Mouse (Mus musculus) left cerebral cortex, adult 18-20 months (tissue): ENCODE measurements around the gene Dnaja4. TPM values are rescaled to one million over a fixed set of nuclear protein-coding genes. Genes with fewer than 3 reads are reported as not detected.
"Not testable (repeated sequence)": the region's sequence is repeated elsewhere in the genome, so short reads cannot be mapped to it uniquely, and the experiment has no call there.

ENCODE experiments used
- DNase-seq, 2 experiments: peaks; one replicate each; pipeline ENCODE4 v3.0.0; 2021 to 2022; ENCODE audit warnings: low spot score in 2 of 2, mixed read lengths in 1 of 2
- long read RNA-seq, 2 experiments: library from polyadenylated mRNA; stranded (forward); transcript quantifications; one replicate each; pipeline ENCODE4 v2.0.0; 2021
- total RNA-seq, 2 experiments: library from RNA; stranded (reverse); gene quantifications; 2 replicates each; pipeline ENCODE4 v1.2.3; 2021

The Dnaja4 gene
- total RNA-seq = 10 to 100 TPM; 49.6 to 51.2 TPM
- long read RNA-seq, experiment 1, transcript Dnaja4-201 (7 exons, 3,003 nt) = major isoform, 105 of 120 reads
- long read RNA-seq, experiment 1, partial matches to known transcripts = 2 of 120 reads
- long read RNA-seq, experiment 1, other reads (novel, unspliced or antisense) = 13 of 120 reads
- long read RNA-seq, experiment 2, transcript Dnaja4-201 (7 exons, 3,003 nt) = major isoform, 81 of 98 reads
- long read RNA-seq, experiment 2, partial matches to known transcripts = 1 of 98 reads
- long read RNA-seq, experiment 2, other reads (novel, unspliced or antisense) = 16 of 98 reads

- no peak for DNase-seq
Measured at GRCm38 (mm10) chr9:54698318-54699086, at the start of gene Dnaja4. Gene Dnaja4 (plus strand): TSS chr9:54698873.

GRCm38 (mm10) chr9:54649360-54649759 is 49.3 kb upstream of the Dnaja4 start:
- no peak for DNase-seq

- no peak for DNase-seq
Measured at GRCm38 (mm10) chr9:54652778-54653177, 45.9 kb upstream of the Dnaja4 start.

GRCm38 (mm10) chr9:54655846-54656245 is 42.8 kb upstream of the Dnaja4 start:
- no peak for DNase-seq

GRCm38 (mm10) chr9:54656402-54656801 is 42.3 kb upstream of the Dnaja4 start:
- no peak for DNase-seq

- no peak for DNase-seq
Measured at GRCm38 (mm10) chr9:54658773-54659172, 39.9 kb upstream of the Dnaja4 start.

- no peak for DNase-seq
Measured at GRCm38 (mm10) chr9:54661605-54662377, 36.9 kb upstream of the Dnaja4 start, which contains the start of gene Acsbg1. Gene Acsbg1 (minus strand): TSS chr9:54661870.

- peak in 1 of 2 experiments; percentile 13 for DNase-seq
Measured at GRCm38 (mm10) chr9:54664358-54664757, 34.3 kb upstream of the Dnaja4 start.

GRCm38 (mm10) chr9:54666116-54666515 is 32.6 kb upstream of the Dnaja4 start:
- DNase-seq = no peak

GRCm38 (mm10) chr9:54668455-54668854 is 30.2 kb upstream of the Dnaja4 start:
- peak; percentile 29 to 37 for DNase-seq

GRCm38 (mm10) chr9:54671962-54672361 is 26.7 kb upstream of the Dnaja4 start:
- DNase-seq = no peak

GRCm38 (mm10) chr9:54673887-54674286 is 24.8 kb upstream of the Dnaja4 start:
- no peak for DNase-seq

GRCm38 (mm10) chr9:54676531-54676986 is 22.1 kb upstream of the Dnaja4 start:
- DNase-seq = peak; percentile 78 to 79

GRCm38 (mm10) chr9:54682846-54683245 is 15.8 kb upstream of the Dnaja4 start:
- DNase-seq = no peak

- DNase-seq = no peak
Measured at GRCm38 (mm10) chr9:54683814-54684605, 14.7 kb upstream of the Dnaja4 start.

- DNase-seq = no peak
Measured at GRCm38 (mm10) chr9:54687246-54688236, 11.1 kb upstream of the Dnaja4 start.

GRCm38 (mm10) chr9:54689446-54689845 is 9.2 kb upstream of the Dnaja4 start:
- no peak for DNase-seq

GRCm38 (mm10) chr9:54690697-54691096 is 8.0 kb upstream of the Dnaja4 start:
- DNase-seq = not testable (repeated sequence)

GRCm38 (mm10) chr9:54691241-54691805 is 7.3 kb upstream of the Dnaja4 start:
- not testable (repeated sequence) for DNase-seq
